Mouse (Mus musculus) right cerebral cortex, postnatal 14 days (tissue): Measurements from ENCODE around the gene Gm13695.
"Not testable (repeated sequence)": the region's sequence is repeated elsewhere in the genome, so short reads cannot be mapped to it uniquely, and the experiment has no call there.

Experiments used
- DNase-seq: peaks from one replicate; pipeline ENCODE4 v3.0.0; 2022

Gene Gm13695

GRCm38 (mm10) chr2:83967013-83967412, at the start of gene Gm13695:
Gene Gm13695, plus strand, starts transcription at chr2:83967313.
- not testable (repeated sequence) for DNase-seq

GRCm38 (mm10) chr2:83929478-83930088, 37.5 kb upstream of the Gm13695 start:
- DNase-seq = no peak

- DNase-seq = peak; percentile 88
Measured at GRCm38 (mm10) chr2:83940931-83941361, 26.2 kb upstream of the Gm13695 start, which contains the start of gene Zswim2. Gene Zswim2, minus strand, starts transcription at chr2:83941228.

GRCm38 (mm10) chr2:83941378-83941777, 25.7 kb upstream of the Gm13695 start:
- no peak for DNase-seq

GRCm38 (mm10) chr2:83941792-83942191, 25.3 kb upstream of the Gm13695 start:
- DNase-seq = no peak

- not testable (repeated sequence) for DNase-seq
Measured at GRCm38 (mm10) chr2:83955393-83955792, 11.7 kb upstream of the Gm13695 start, which contains the start of gene Gm13698. Gene Gm13698, plus strand, starts transcription at chr2:83955693.

GRCm38 (mm10) chr2:83961203-83961602, 5.9 kb upstream of the Gm13695 start, which contains the start of gene Gm13693:
Gene Gm13693, plus strand, starts transcription at chr2:83961503.
- not testable (repeated sequence) for DNase-seq

GRCm38 (mm10) chr2:83972823-83973222, 5.7 kb downstream of the Gm13695 start, which contains the start of gene Gm13696:
Gene Gm13696, plus strand, starts transcription at chr2:83973123.
- DNase-seq = not testable (repeated sequence)

- DNase-seq = not testable (repeated sequence)
Measured at GRCm38 (mm10) chr2:83978633-83979032, 11.5 kb downstream of the Gm13695 start, which contains the start of gene Gm13694. Gene Gm13694, plus strand, starts transcription at chr2:83978933.

- DNase-seq = not testable (repeated sequence)
Measured at GRCm38 (mm10) chr2:83984443-83984842, 17.3 kb downstream of the Gm13695 start, which contains the start of gene Gm13697. Gene Gm13697, plus strand, starts transcription at chr2:83984743.

- DNase-seq = not testable (repeated sequence)
Measured at GRCm38 (mm10) chr2:83990253-83990652, 23.1 kb downstream of the Gm13695 start, which contains the start of gene Gm13691. Gene Gm13691, plus strand, starts transcription at chr2:83990553.

- DNase-seq = not testable (repeated sequence)
Measured at GRCm38 (mm10) chr2:83993639-83994255, 26.6 kb downstream of the Gm13695 start.

GRCm38 (mm10) chr2:83994526-83994925, 27.4 kb downstream of the Gm13695 start:
- not testable (repeated sequence) for DNase-seq

GRCm38 (mm10) chr2:84008913-84009312, 41.8 kb downstream of the Gm13695 start:
- no peak for DNase-seq

- no peak for DNase-seq
Measured at GRCm38 (mm10) chr2:84009818-84010217, 42.7 kb downstream of the Gm13695 start.

GRCm38 (mm10) chr2:84014572-84014971, 47.5 kb downstream of the Gm13695 start:
- DNase-seq = no peak

- DNase-seq = not testable (repeated sequence)
Measured at GRCm38 (mm10) chr2:84016291-84016690, 49.2 kb downstream of the Gm13695 start.

- DNase-seq = no peak
Measured at GRCm38 (mm10) chr2:84018330-84018729, 51.2 kb downstream of the Gm13695 start.
